Mouse (Mus musculus) limb, embryonic 12.5 days (tissue): Measurements from ENCODE around the gene Mto1. TPM values are rescaled to one million over a fixed set of nuclear protein-coding genes. Genes with fewer than 3 reads are reported as not detected.
A peak's percentile ranks its signal among the peaks of the same experiment; 100 is the strongest.

Source experiments
- ATAC-seq: fragments of 200-750 bp; cut with Nextera tagmentation; 2 replicates; pipeline ENCODE4 v1.8.0; 2017; ENCODE audit warnings: low read depth, moderate TSS enrichment; ENCODE audit not compliant: insufficient number of reproducible peaks, insufficient read depth, low FRiP score, low TSS enrichment
- H3K27ac ChIP-seq: fragments of 300-500 bp; sonication (generic); 2 replicates; pipeline ENCODE4 v1.5.1; 2016; ENCODE audit warnings: mild to moderate bottlenecking, moderate library complexity
- H3K27me3 ChIP-seq: fragments of 300-500 bp; sonication (generic); 2 replicates; pipeline ENCODE4 v1.6.1; 2016; ENCODE audit warnings: mild to moderate bottlenecking, moderate library complexity
- H3K36me3 ChIP-seq: fragments of 300-500 bp; sonication (generic); 2 replicates; pipeline ENCODE4 v1.6.1; 2016; ENCODE audit warnings: mild to moderate bottlenecking, moderate library complexity
- H3K4me1 ChIP-seq: fragments of 300-500 bp; sonication (generic); replicated peaks from 2 replicates; pipeline ENCODE4 v1.6.1; 2016
- H3K4me2 ChIP-seq: fragments of 300-500 bp; sonication (generic); 2 replicates; pipeline ENCODE4 v1.6.1; 2016; ENCODE audit warnings: mild to moderate bottlenecking, moderate library complexity
- H3K4me3 ChIP-seq: fragments of 300-500 bp; sonication (generic); replicated peaks from 2 replicates; pipeline ENCODE4 v1.5.1; 2016; ENCODE audit warnings: mild to moderate bottlenecking
- H3K9ac ChIP-seq: fragments of 300-500 bp; sonication (generic); replicated peaks from 2 replicates; pipeline ENCODE4 v1.6.1; 2016; ENCODE audit warnings: mild to moderate bottlenecking, moderate library complexity
- H3K9me3 ChIP-seq: fragments of 300-500 bp; sonication (generic); 2 replicates; pipeline ENCODE4 v1.6.1; 2016; ENCODE audit warnings: mild to moderate bottlenecking, moderate library complexity
- WGBS: fragments of 180-500 bp; shearing (Covaris S2); methylation state at CpG from one replicate; pipeline ENCODE4 v1.1.7; 2016; 5-methylcytosine and 5-hydroxymethylcytosine counted together
- microRNA-seq: library from miRNA; unstranded; fragments of <30 nt; microRNA quantifications from one replicate; pipeline ENCODE4, GENCODE M21; 2017
- polyA plus RNA-seq: library from polyadenylated mRNA; unstranded; fragments of >200 nt; fragmentation: Nextera tagmentation; extraction: Ambion mirVana; gene quantifications from 2 replicates; pipeline ENCODE4 v1.2.1, GENCODE M21; 2016

The Mto1 gene
- polyA plus RNA-seq, 1 experiment from 2014 or later = 20.3 TPM

- ATAC-seq = no peak
- H3K27me3 ChIP-seq = no peaks in the 10 kb centered on the region
- H3K4me1 ChIP-seq = peaks cover 16% of the 10 kb centered on the region
- H3K4me3 ChIP-seq = peak overlapping the region; percentile 50
- H3K9ac ChIP-seq = 0 out of 2 replicates have a peak overlapping the region, but pooled peaks have one; percentile 53
- H3K4me2 ChIP-seq = peak overlapping the region; percentile 73
- no peak overlapping the region for H3K27ac ChIP-seq
- H3K36me3 ChIP-seq = 0 out of 2 replicates have a peak, but pooled peaks cover 11% of the 10 kb centered on the region
- 36% methylated on average over 14 of the region's 14 CpGs for WGBS
- H3K9me3 ChIP-seq = no peaks in the 10 kb centered on the region
Observed at GRCm38 (mm10) chr9:78521689-78522088, 73.7 kb downstream of the Mto1 start.

Small RNAs within 50 kb of the gene (microRNA-seq; reads per million reads assigned to microRNA genes)
- not detected for gene Gm26377

Other genes with a start within 250 kb of the Mto1 start
- not detected in 2 replicates for gene Gsta1, start 217.6 kb upstream of the Mto1 start, polyA plus RNA-seq
- not detected in 2 replicates for gene Gm3776, start 191.1 kb upstream of the Mto1 start, polyA plus RNA-seq
- not detected in 2 replicates for gene Gm10639, start 158.3 kb upstream of the Mto1 start, polyA plus RNA-seq
- not detected in 2 replicates for gene Omt2a, start 133.4 kb upstream of the Mto1 start, polyA plus RNA-seq
- not detected in 2 replicates for gene Omt2b, start 120.6 kb upstream of the Mto1 start, polyA plus RNA-seq
- not detected in 2 replicates for gene Gsta2, start 92.4 kb upstream of the Mto1 start, polyA plus RNA-seq
- gene Dppa5a, start 80.0 kb upstream of the Mto1 start, polyA plus RNA-seq = 0.37 and 1.3 TPM in 2 replicates
- 2.5 and 3.0 TPM in 2 replicates for gene Ooep, start 69.5 kb upstream of the Mto1 start, polyA plus RNA-seq
- 0.30 and 0.54 TPM in 2 replicates for gene Ddx43, start 52.4 kb upstream of the Mto1 start, polyA plus RNA-seq
- gene Cgas, start 5.0 kb upstream of the Mto1 start, polyA plus RNA-seq = 1.7 TPM in 2 replicates
- 0.79 and 0.88 TPM in 2 replicates for gene Gm17324, start 578 bp downstream of the Mto1 start, polyA plus RNA-seq
- gene Eef1a1, start 40.9 kb downstream of the Mto1 start, polyA plus RNA-seq = 4,104 and 4,228 TPM in 2 replicates
- 17.3 and 18.2 TPM in 2 replicates for gene Slc17a5, start 139.8 kb downstream of the Mto1 start, polyA plus RNA-seq
- 5.3 and 5.7 TPM in 2 replicates for gene Cd109, start 167.3 kb downstream of the Mto1 start, polyA plus RNA-seq